Mouse (Mus musculus) frontal cortex, postnatal 10 days (tissue): ENCODE results near the gene Rnf31.

Source experiments
- DNase-seq, 2 experiments: peaks; one replicate each; pipeline ENCODE4 v3.0.0; 2022; ENCODE audit warnings: low spot score in 2 of 2, mixed read lengths in 1 of 2

Rnf31 gene

DNA sequence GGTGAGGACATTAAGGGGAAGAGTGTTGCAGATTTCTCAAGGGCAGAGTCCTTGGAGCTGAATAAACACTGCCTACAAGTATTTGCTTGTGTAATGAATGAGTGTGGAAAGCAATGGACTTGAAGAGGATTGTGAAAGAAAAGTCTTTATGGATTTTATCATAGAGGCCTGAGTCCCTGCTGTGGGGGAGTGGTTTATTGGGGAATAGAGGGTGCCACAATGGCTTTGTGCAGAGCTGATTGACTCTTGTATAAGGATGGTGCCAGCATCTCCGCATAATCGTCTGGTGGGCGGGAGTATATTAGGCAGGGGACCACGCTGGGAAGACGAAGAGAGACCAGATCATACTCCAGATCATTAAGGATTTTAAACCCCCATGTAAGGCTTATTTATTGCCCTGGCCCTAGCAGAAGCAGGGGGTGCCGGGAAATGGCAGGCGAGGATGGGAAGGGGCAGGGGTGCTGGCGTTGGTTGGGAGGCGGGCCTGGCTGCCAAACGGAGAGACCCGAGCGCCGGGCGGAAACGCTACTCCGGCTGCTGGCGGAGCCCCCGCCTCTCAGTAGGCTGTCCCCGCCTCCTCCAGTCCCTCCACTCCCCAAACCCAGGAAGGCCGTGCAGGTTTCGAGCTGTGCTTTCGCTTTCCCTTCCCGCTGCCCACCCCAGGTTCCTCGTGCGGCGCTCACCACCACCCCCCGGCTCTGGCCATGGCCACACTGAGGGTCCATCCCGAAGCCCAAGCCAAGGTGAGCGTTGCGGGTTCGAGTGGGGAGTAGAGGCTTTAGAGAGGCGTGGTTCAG is 13.4 kb upstream of the Rnf31 start, which contains the start of gene Psme1:
Gene Psme1, plus strand, starts transcription at position 253 of the 797 bp plus-strand sequence.
- peak; percentile 75 to 76 for DNase-seq

DNA sequence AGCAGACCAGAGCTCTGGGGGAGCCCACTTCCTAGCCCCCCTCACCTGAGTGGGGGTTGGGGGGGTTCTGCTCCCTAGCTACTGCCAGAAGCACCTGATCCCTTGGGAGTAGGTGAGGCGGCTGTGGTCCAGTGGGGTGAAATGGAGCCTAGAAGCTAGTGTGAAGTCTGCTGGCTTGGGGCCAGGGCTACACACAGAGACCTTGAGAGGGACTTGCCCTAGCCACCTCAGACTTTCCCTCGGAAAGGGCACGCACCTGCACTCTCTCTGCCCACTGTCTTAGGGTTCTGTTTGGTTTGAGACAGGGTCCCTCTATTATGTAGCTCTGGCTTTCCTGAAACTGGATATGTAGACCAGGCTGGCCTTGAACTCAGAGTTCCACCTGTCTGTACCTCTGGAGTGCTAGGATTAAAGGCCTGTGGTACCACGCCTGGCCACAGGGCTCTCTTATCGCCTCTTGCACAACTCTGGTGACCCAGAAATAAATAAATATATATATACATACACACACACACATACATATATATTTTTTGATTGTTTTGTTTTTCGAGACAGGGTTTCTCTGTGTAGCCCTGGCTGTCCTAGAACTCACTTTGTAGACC is 12.7 kb upstream of the Rnf31 start:
- DNase-seq: peak; percentile 38 to 52

DNA sequence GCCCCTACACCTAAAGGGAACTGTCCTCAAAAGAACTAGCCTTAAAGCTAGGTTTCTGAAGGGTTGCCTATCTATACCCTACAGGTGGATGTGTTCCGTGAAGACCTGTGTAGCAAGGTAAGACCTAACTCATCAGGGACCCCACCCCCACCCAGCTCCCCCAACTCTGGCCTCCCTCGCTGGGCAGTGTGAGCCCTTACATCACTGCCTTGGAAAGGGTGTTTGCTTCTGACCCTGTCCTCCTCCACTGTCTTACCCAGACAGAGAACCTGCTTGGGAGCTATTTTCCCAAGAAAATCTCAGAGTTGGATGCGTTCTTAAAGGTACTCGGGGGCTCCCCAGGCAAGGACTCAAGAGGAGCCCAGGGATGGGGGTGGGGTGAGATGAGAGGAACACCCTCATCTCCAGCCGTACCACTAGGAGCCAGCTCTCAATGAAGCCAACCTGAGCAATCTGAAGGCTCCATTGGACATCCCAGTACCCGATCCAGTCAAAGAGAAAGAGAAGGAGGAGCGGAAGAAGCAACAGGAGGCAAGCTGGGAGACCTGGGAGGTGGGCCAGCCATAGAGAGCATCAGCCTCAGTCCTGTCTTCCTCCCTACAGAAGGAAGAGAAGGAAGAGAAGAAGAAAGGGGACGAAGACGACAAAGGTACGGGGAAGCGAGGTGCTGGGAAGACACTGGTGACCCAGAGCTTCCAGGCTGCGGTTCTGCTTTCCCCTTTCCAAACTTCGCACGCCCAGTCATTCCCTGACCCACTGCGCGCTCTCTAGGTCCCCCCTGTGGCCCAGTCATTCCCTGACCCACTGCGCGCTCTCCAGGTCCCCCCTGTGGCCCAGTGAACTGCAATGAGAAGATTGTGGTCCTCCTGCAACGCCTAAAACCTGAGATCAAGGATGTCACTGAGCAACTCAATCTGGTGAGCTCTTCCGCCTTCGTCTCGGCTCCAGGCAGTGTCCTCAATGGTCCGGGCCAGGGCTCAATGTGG is 11.7 kb upstream of the Rnf31 start:
- DNase-seq: no peak

DNA sequence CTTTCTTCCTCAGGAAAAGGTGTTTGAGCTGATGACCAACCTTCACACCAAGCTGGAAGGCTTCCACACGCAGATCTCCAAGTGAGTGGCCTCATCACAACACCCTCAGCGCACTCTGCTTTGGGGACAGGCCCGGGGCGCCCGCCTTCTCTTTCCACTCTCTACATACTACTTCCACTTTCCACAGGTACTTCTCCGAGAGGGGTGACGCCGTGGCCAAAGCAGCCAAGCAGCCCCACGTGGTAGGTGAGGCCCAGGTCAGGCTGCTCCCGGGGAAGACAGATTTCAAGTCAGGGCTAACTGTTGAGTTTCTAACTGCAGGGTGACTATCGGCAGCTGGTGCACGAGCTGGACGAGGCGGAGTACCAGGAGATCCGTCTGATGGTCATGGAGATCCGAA is 10.8 kb upstream of the Rnf31 start:
- no peak for DNase-seq

DNA sequence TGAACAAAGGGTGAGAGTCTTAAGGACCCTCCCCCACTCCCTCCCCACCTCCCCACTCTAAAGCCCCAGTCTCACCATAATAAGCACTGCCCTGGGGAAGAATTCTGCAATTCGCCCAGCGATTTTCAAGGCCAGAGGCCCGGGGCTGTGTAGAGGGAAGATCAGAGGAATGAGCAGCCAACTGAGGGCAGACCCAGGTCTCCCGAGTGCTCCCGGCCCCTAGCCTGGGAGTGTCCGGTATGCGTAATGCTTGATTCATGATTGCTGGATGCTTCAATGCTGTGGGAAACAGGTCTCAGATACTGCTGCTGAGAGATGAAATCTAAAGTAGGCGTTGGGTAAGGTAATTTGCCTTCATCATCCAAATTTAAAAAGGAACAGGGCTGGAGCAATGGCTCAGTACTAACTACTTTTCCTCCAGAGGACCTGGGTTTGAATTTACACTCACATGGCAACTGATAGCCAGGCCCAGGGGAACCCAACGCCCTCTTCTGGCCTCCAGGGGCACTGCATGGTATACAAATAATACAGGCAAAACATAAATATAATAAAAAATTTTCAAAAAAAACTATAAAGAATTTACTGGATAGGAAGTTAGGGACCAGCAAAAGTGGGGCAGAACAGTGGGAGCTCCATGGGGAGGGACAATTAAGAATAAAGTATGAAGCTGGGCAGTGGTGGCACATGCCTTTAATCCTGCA is 9.4 kb upstream of the Rnf31 start:
- DNase-seq: no peak

DNA sequence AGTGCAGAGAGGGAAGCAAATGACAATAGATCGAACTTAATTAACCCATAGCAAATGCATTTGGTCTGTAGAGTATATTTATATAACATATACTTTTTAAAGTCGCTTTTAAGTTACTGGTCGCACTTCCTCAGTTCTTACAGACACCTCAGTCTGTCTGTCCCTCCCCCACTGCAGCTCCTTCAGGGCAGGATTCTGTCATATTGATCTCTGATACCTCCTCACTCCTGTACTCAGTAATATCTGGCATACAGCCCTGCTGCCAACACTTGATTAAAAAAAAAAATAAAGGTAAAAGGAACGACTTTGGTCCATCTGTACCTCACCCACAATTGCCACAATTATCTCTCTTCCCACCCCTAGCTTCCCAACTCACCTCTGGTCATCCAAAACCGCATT is 7.2 kb upstream of the Rnf31 start:
- no peak for DNase-seq

DNA sequence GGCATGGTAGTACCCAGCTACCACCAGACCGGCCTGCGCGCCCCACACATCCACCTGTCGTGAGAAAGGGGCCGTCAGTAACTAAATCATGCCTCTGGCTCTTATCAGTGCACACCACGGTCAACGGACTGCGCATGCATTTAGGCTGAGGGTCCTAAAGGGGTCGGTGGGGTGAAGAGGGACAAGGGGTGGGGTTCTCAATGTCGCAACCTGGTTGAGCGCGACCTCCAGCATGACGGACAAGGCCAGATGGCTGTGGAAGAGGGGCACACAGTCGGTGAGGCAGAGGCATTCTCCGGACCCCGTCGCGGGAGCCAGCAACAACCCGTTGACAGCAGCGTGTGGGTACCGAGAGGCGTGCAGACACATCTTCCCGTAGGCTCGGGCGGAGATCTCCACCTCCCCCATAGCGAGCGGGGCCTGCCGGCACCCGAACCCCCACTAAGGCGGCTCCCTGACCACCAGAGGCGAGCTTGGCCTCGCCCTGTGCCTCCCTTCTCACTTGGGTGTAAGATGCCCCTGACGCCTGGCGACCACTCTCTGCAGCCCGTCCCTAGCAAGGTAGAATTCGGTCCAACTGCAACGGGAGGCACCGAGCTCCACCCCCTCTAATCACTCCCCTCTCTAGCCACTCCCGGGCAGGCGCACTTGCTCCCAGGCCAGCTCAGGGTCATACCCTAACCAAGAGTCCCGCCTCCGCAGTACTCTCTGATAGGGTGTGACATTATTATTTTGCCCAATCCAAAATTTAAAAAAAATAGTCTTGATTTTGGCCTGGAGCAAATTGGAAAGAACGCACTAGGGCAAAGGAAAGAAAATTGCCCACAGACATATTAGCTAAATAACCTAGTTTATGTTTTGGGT is 6.6 kb upstream of the Rnf31 start, which contains the start of gene Emc9:
Gene Emc9, minus strand, starts transcription at position 601 of the 864 bp plus-strand sequence.
- DNase-seq: peak in 1 of 2 experiments; percentile 51

DNA sequence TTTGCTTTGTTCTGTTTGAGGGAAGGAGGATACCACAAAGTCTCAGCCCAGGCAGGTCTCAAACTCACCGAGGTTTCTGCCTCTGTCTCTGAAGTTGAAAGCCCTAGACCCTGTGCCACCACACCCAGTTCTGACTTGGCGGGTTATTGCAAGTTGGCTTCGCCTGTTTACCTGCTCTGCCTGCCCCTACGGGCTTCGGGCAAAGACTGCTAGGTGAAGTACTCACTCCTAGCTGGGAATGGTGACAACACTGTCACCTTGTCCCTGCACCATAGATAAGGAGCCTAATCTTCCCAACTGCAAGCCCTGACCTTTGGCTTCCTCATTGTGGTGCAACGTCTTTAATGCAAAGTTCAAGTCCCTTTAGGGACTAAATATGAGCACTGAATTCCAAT is 5.9 kb upstream of the Rnf31 start:
- DNase-seq: no peak

DNA sequence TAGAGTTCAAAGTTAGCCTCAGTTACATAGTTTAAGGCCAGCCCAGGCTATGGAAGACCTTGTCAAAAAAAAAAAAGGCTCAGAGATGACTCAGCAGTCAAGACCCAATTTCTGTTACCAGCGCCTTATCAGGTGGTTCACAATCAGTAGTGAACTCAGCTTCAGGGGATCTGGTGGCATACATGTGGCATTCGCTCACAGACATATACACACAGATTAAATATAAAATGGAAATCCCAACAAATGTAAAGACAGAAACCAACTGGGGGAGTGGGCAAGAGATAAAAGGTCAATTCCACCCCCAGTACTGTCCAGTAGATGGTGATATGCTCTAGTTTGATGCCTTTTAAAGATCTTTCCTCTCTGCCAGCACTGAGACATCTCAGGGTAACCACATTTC is 5.4 kb upstream of the Rnf31 start:
- DNase-seq: no peak

DNA sequence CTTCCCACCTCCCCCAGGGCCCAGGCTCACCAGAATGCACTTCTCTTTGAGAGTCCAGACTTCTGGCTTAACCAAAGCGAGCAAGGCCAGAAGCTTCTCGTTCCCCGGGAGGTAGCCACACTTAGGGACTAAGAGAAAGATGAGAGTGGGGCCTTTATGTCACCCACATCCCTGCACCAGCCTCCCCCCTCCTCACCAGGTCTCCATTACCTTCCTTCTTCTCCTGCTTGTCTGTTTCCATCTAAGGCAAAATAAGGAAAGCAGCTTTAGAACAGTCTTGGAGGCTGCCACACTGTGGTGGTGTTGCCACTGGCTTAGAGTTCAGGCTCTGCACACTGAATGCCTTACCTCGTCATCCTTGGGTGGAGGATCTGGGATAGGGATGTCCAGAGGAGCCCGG is 2.2 kb upstream of the Rnf31 start:
- no peak for DNase-seq

DNA sequence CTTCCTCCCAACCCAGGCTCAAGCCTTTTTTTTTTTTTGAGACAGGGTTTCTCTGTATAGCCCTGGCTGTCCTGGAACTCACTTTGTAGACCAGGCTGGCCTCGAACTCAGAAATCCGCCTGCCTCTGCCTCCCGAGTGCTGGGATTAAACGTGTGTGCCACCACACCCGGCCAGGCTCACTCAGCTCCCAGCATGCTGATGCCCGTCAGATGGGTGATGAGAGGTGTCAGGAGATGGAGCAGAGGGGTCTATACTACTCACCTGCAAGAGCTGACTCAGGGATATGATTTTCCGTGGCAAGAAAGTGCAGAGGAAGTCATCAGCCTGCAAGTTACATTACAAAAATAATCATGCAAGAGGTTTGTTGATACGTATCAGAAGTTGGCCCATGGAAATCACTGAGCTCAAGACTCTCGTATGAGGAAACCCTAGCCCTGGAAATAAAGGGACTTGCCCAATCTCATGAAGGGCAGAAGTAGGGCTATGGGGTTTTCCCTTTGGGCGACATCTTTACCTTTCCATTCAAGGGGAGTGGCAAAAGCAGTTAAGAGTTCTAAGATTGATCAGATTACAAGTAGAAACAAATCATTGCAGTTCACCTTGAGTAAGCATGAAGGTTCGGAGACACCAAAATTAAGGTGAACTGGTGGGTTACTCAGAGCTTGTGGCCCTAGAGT is 1.6 kb upstream of the Rnf31 start:
- no peak for DNase-seq

DNA sequence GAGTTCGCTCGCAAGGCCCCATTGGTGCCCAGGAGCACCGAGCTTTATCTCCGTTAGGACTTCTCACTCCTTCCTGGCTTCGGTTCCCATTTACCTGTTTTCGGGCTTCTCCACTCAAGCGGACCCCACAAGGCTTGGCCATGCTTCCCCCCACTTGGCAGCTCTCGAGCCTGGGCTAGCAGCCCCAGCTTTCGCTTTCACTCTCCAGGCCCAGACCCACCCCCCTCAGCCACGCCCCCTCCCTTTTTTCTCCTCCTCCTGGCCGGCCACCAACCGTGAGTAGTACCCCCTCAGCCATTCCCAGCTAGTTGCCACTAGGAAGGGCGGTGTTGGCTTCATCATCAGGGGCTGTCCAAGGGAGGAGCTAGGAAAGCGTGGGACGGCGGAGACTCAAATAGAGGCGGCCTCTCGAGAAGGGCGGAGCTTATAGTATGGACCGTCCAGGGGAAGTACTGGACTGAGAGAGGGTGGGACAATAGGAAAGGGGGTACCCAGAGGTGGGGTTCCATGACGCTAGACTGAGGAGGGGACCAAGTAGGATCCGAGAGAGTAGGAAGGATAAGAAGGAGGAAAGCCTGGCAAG is 669 bp upstream of the Rnf31 start, which contains the start of gene Psme2:
Gene Psme2, minus strand, starts transcription at position 366 of the 583 bp plus-strand sequence.
- peak; percentile 88 to 92 for DNase-seq

DNA sequence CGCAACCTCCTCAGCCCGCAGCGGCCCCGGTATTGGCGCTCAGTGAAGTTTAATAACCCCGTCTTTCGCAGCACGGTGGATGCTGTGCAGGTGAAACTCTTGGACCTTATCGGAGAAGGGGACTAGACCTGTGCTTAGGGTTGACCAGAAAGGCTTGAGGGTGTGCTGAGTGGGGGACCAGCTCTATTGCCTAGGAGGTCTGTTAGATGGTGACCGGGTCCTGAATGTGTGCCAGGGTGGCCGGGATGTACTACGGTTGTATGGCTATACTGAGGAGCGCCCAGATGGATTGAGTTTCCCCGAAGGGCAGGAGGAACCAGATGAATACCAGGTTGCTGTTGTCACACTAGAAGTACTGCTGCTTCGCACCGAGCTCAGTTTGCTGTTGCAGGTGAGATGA is 718 bp downstream of the Rnf31 start:
- DNase-seq: no peak

DNA sequence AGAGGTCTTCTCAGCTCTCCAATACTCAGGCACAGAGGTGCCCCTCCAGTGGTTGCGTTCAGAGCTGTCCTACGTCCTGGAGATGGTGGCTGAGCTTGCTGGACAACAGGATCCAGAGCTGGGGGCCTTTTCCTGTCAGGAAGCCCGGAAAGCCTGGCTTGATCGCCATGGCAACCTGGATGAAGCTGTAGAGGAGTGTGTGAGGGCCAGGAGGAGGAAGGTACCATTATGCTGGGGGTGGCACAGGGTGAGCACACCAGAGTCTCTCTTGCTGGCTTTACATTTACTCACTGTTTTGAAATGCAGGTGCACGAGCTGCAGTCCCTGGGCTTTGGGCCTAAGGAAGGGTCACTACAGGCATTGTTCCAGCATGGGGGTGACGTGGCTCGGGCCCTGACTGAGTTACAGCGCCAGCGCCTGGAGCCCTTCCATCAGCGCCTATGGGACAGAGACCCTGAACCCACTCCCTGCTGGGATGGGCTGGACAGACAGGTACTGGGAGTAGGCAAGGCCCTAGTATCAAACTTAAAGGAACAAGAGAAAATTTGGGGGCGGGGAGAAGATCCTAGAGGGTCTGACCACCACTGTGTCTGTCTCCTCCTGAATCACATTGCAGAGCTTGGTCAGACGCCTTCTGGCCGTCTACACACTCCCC is 4.7 kb downstream of the Rnf31 start:
- no peak for DNase-seq

DNA sequence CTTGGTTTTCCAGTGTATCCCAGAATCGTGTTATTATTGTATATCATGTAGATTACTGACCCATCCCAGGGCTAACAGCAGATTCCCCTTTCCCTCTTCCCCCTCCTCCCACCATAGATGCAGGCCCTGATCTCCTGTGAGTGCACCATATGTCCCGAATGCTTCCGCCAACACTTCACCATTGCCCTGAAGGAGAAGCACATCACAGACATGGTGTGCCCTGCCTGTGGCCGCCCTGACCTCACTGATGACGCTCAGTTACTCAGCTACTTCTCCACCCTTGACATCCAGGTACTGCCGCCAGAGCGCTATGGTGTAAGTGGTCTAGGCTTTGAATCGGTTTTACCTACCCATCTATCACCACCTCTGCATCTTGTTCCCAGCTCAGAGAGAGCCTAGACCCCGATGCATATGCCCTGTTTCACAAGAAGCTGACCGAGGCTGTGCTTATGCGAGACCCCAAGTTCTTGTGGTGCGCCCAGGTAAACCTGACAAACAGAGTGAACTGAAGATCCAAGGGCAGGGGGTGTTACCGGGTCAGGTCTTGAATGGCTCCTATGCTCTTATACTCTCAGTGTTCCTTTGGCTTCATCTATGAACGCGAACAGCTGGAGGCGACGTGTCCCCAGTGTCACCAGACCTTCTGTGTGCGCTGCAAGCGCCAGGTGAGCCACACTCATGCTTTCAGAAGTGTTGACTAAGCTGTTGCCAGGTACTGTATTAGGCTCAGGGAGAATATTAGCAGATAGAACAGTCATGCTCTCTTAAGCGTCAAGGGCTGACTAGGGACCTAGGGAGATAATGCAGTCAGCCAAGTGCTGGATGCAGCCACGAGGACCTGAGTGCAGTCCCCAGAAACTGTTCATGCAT is 7.2 kb downstream of the Rnf31 start:
- no peak for DNase-seq

DNA sequence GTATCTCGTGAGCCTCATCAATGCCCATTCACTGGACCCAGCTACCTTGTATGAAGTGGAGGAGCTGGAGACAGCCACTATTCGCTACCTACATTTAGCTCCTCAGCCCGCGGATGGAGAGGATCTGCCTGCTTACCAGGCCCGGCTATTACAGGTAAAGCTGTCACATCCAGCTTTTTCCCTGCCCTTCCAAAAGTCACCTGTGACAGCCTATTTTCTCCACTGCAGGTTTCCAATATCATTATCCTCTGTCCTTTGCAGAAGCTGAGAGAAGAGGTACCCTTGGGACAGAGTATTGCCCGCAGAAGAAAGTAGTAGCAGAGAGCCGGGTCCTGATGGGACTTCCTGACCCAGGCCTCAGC is 11.7 kb downstream of the Rnf31 start, which contains the start of gene Irf9:
Gene Irf9, plus strand, starts transcription at position 301 of the 362 bp plus-strand sequence.
- DNase-seq: no peak

DNA sequence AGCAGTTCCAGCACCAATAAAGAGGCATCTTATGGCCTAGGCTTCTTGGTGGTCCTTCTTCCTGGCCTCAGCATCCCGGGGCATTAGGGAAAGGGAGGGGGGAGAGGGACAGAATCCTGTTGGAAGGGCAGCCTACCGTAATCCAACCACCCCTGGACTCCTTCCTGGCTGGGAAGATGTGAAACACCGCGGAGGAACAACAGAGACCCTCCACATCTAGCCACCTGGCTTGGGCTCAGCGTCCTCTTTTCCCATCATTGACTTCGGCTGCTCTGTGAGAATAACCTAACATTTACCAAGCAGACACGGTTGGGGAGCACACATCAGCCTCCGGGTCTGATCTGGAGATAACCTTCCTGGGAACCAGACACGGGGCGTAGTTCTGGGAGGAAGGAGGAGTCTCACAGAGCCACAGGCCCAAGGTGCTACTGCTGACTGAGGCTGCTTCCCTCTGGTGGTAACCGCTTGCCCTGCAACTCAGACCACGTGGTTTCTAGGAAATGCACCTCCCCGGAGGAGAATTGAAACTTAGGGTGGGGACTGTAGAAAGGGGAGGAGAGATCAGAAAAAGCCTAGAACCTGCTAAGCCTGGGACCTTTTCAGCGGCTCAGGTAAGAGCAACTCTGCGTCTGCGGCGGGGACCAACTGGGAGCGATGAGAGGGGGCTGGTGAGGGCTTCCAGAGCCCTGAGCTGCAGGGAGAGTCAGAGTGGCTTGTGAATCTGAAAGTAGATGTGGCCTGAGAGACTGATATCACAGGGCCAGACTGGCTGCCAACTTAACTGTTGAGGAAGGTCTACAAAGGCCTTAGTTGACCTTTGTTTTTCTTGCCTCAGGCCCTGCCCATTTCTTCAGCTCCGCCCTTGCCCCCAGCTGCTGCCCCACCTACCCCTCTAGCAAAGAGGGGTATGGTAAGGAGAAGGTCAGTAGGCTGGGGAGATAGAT is 12.4 kb downstream of the Rnf31 start:
- peak; percentile 77 to 85 for DNase-seq
